Mouse (Mus musculus) bone marrow, adult 2 months (tissue): Measurements from ENCODE around the gene Cul7. TPM values are rescaled to one million over a fixed set of nuclear protein-coding genes. Genes with fewer than 3 reads are reported as not detected.

Source experiments
- H3K27ac ChIP-seq: fragments of 200-500 bp; 2 replicates; pipeline ENCODE4 v1.5.1; 2012; ENCODE audit warnings: low read depth, mild to moderate bottlenecking, control low read depth, inconsistent platforms, low read length; ENCODE audit not compliant: control insufficient read depth, poor library complexity, insufficient read depth
- H3K4me1 ChIP-seq: fragments of 200-500 bp; 2 replicates; pipeline ENCODE4 v1.6.1; 2011; ENCODE audit warnings: low read length; ENCODE audit not compliant: control insufficient read depth, insufficient read depth
- H3K4me3 ChIP-seq: fragments of 200-500 bp; replicated peaks from 2 replicates; pipeline ENCODE3; 2011; ENCODE audit warnings: mild to moderate bottlenecking, low read depth, low read length, control low read depth; ENCODE audit not compliant: control insufficient read depth
- CTCF ChIP-seq: fragments of 200-500 bp; IDR thresholded peaks from 2 replicates; pipeline ENCODE4 v1.5.1; 2011; ENCODE audit warnings: low read length, control low read depth; ENCODE audit not compliant: control insufficient read depth, insufficient read depth
- POLR2A ChIP-seq: fragments of 200-500 bp; IDR thresholded peaks from 2 replicates; pipeline ENCODE4 v1.6.1; 2011; ENCODE audit warnings: low read depth, mild to moderate bottlenecking, control low read depth, low read length, borderline replicate concordance; ENCODE audit not compliant: control insufficient read depth
- WGBS: fragments of 180-500 bp; shearing (Covaris S2); methylation state at CpG from one replicate; pipeline ENCODE4 v1.1.7; 2018; 5-methylcytosine and 5-hydroxymethylcytosine counted together
- polyA plus RNA-seq: library from polyadenylated mRNA; stranded (reverse); fragments of >200 nt; gene quantifications from 2 replicates; pipeline ENCODE4 v1.2.4, GENCODE M21; 2011; ENCODE audit warnings: low replicate concordance; ENCODE audit not compliant: missing spikeins, insufficient read depth, insufficient read length

Gene Cul7
- 9.1 and 12.5 TPM in 2 replicates for polyA plus RNA-seq

GRCm38 (mm10) chr17:46650232-46651031, at the start of gene Cul7:
TSS of gene Cul7 (plus strand) at chr17:46650337.
- Histone ChIP-seq H3K4me3 (peak within 1 kb of the TSS; percentile 73), H3K27ac (peak within 1 kb of the TSS; percentile 75), H3K4me1 (peaks cover 3% of the 10 kb centered on the region; the same call in 1 of the 2 replicates)
- under 1% methylated on average over 58 of the region's 58 CpGs for WGBS
- TF ChIP-seq POLR2A: peak; percentile 64; the same call in 1 of the 2 replicates
- TF ChIP-seq CTCF: no peak

- H3K4me1 ChIP-seq: no peaks in the 10 kb centered on the region; the same call in 1 of the 2 replicates
These were observed 49.6 kb upstream of the Cul7 start for GRCm38 (mm10) chr17:46600569-46600968.

GRCm38 (mm10) chr17:46602212-46602611, 47.9 kb upstream of the Cul7 start:
- TF ChIP-seq POLR2A (no peak; the same call in 1 of the 2 replicates), CTCF (no peak)
- WGBS: 9% methylated on average over 9 of the region's 9 CpGs
- H3K27ac ChIP-seq: no peak overlapping the region
- no peak overlapping the region for H3K4me3 ChIP-seq
- no peaks in the 10 kb centered on the region; the same call in 1 of the 2 replicates for H3K4me1 ChIP-seq

More at GRCm38 (mm10) chr17:46600569-46600968, 49.6 kb upstream of the Cul7 start:
- TF ChIP-seq CTCF: no peak
- TF ChIP-seq POLR2A: no peak
- Histone ChIP-seq H3K4me3 (no peak overlapping the region), H3K27ac (no peak overlapping the region)
- 77% methylated on average over 2 of the region's 2 CpGs for WGBS

- no peak overlapping the region for H3K27ac ChIP-seq
- H3K4me3 ChIP-seq: no peak overlapping the region
- TF ChIP-seq POLR2A: no peak
- TF ChIP-seq CTCF: no peak
- no peaks in the 10 kb centered on the region; the same call in 1 of the 2 replicates for H3K4me1 ChIP-seq
- 89% methylated on average over 4 of the region's 4 CpGs for WGBS
These were observed 46.9 kb upstream of the Cul7 start for GRCm38 (mm10) chr17:46603229-46603628.

GRCm38 (mm10) chr17:46605126-46605525, 45.0 kb upstream of the Cul7 start:
- H3K4me1 ChIP-seq: no peaks in the 10 kb centered on the region; the same call in 1 of the 2 replicates
- WGBS: 88% methylated on average over 5 of the region's 5 CpGs
- no peak overlapping the region for H3K27ac ChIP-seq
- TF ChIP-seq POLR2A (no peak), CTCF (no peak)
- H3K4me3 ChIP-seq: no peak overlapping the region

- Histone ChIP-seq H3K27ac (no peak overlapping the region), H3K4me1 (no peaks in the 10 kb centered on the region; the same call in 1 of the 2 replicates), H3K4me3 (no peak overlapping the region)
- TF ChIP-seq CTCF (no peak), POLR2A (no peak)
- WGBS: 82% methylated on average over 12 of the region's 12 CpGs
These were observed 44.1 kb upstream of the Cul7 start for GRCm38 (mm10) chr17:46605987-46606386.

GRCm38 (mm10) chr17:46609721-46610514, 40.2 kb upstream of the Cul7 start:
- 18% methylated on average over 15 of the region's 15 CpGs for WGBS
- TF ChIP-seq POLR2A (no peak), CTCF (no peak)
- H3K4me3 ChIP-seq: no peak overlapping the region
- no peak overlapping the region for H3K27ac ChIP-seq
- H3K4me1 ChIP-seq: no peaks in the 10 kb centered on the region; the same call in 1 of the 2 replicates

- Histone ChIP-seq H3K27ac (no peak overlapping the region), H3K4me3 (no peak overlapping the region), H3K4me1 (no peaks in the 10 kb centered on the region; the same call in 1 of the 2 replicates)
- 87% methylated on average over 6 of the region's 6 CpGs for WGBS
- TF ChIP-seq CTCF (no peak), POLR2A (no peak)
These were observed 38.8 kb upstream of the Cul7 start for GRCm38 (mm10) chr17:46611316-46611715.
